Mouse (Mus musculus) cerebellum, adult 2 months (tissue): ENCODE data around the gene Piwil4.

Source experiments
- CTCF ChIP-seq: fragments of 200-500 bp; IDR thresholded peaks from 2 replicates; pipeline ENCODE4 v1.5.1; 2011; ENCODE audit warnings: low read depth, mild to moderate bottlenecking, control low read depth, low read length, moderate library complexity, borderline replicate concordance; ENCODE audit not compliant: insufficient read depth
- POLR2A ChIP-seq: fragments of 200-500 bp; IDR thresholded peaks from 2 replicates; pipeline ENCODE4 v1.6.1; 2011; ENCODE audit warnings: low read length, control low read depth, borderline replicate concordance; ENCODE audit not compliant: insufficient read depth

- TF ChIP-seq CTCF: no peak
- no peak for TF ChIP-seq POLR2A
Observed at GRCm38 (mm10) chr9:14752001-14752522, 11.5 kb upstream of the Piwil4 start, which contains the start of gene Fut4.
